Mouse (Mus musculus): ENCODE results near the gene Naga. TPM values are rescaled to one million over a fixed set of nuclear protein-coding genes. Genes with fewer than 3 reads are reported as not detected.

Naga gene
- 82.3 TPM for polyA plus RNA-seq (2017; shearing (Covaris generic))

DNA sequence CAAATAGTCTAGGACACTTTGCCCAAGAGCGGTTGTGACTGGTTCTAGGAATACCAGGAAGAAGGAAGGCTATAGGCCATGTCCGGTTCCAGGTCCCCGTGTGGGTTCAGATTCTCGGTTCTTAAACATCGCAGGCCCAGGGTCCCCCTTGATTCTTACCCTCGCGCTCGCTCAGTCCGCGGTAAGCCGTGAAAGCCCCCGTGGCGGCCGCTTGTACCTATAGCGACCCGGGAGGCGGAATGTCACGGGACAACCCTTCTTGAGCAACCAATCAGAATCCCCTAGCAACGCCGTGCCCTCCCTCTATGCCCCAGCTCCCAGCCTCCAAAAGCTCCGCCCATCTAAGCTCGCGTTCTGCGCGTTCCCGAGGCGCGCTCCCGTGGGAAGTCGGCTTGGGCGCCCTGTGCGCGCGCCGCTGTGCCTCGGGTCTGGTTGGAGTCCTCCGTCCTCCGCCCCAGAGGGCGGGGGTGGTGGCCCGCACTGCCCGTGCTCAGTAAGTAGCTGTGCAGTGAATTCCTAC lies at the start of gene Naga, which contains the start of the genes Pheta2 and Smdt1:
TSS of gene Naga (minus strand) at position 333 of the 520 bp plus-strand sequence.
TSS of gene Pheta2 (plus strand) at position 350 of the 520 bp plus-strand sequence.
TSS of gene Smdt1 (plus strand) at position 367 of the 520 bp plus-strand sequence.

DNA sequence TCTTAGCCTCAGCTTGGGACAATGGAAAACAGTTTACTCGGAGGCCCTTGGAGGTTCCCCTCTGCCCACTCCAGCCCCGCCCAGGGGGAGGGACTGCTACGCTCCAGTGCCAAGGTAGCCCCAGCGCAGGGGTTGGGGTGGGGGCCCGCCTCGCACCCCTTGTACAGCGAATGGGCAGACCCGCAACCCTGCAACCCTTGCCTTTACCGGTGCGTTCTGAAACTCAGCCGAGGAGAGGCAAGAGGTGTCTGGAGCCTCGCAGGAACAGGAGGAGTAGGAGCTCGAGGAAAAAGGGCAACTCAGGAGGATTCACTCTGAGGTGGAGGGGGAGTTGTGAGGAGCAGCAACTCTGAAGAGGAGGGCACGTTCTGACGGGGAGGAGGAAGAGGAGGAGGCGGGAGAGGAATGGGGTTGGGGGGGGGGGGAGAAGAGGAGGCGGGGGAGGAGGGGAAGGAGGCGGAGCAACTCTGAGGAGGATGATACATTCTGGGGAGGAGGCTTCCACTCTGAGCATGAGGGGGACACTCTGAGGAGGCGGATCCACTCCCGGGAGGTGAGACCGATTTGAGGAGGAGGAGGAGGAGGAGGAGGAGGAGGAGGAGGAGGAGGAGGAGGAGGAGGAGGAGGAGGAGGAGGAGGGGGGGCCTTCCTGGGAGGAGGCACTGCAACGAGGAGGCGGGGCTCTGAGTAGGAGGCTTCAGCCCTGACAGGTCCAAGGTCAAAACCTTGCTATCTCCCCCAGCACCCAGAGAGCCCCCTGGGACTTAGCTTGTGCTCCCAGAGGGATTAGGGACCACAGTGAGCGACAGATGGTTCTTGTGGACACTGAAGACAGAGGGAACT lies 41.4 kb upstream of the Naga start, which contains the start of gene Cyp2d22:
TSS of gene Cyp2d22 (minus strand) at position 390 of the 843 bp plus-strand sequence.

DNA sequence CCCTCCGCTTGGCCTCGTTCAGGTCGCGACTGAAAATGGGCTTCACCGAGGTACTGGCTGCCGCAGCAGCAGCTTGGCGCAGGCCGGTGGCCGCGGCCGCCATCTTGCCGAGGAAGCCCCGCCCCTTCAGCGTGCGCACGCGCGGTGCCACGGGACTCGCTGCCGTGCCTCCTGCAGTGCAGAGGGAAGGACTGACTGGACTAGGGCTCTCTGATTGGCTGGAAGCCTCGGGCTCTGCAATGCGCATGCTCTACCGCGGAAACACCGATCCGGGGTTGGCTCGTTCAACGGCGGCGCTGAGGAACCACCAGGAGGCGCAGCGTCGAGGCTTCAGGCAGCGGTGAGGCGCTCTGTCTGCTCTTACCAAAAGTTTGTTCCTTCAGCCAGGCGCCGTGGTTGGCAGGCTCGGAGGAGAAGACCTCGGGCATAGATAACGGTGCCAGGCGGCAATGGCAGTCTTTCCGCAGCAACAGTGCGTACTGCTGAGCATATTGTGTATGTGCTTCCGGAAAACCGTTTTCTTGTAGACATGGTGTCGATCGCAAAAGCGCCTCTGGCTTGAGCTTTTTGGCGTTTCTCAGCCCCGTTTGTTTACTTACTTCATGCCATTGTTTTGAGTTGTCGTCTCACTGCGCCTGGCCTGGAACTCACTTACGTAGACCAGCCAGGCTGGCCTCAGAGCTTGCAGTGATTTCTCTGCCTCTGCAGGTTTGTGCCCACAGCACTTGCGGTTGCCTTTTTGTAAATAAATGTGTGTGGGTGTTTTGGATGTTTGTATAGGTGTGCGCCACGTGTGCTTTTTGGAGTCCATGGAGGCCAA lies 15.6 kb upstream of the Naga start, which contains the start of gene Ndufa6:
TSS of gene Ndufa6 (minus strand) at position 197 of the 820 bp plus-strand sequence.

DNA sequence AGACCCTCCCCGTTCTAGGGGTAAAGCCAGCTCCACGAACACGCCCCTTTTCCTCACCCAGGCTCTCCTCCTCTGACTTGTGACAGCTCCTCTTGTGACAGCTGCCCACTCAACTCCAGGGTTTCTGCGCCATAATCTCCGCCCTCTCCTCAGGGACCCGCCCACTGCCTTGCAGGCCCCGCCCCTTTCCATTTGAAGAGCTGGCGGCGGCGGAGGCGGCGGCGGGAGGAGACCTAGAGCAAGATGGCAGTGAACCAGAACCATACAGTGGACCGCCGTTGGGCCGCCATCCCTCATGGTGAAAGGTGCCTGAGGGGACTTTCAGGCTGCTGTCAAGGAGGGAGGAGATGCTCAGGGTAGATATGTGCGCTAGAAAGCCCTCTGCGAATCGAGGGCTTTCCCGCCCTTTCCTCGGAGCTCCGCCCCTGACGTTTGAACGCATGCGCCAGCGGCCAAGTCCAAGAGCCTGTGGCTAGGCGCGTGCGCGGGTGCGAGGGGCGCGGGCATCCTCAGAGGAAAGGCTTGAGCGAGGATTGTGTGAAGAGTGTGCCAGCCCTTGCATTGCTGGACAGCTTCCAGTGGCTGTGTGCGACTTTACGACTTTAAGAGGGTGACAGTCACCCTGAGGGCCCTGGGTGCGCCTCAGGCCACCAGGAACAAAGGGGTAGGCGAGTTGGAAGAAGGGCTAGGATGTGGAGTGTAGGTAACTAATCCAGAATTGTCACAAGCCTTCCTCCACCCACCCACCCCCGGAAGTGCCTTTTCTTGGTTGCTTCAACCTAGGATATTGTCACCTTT lies 39.8 kb downstream of the Naga start, which contains the start of gene Wbp2nl:
TSS of gene Wbp2nl (plus strand) at position 191 of the 798 bp plus-strand sequence.

Other genes with a start within 250 kb of the Naga start
- gene Ccdc134, start 211.0 kb downstream of the Naga start, polyA plus RNA-seq (2017; shearing (Covaris generic)), result 33.5 TPM
- 167 TPM for gene Srebf2, start 191.7 kb downstream of the Naga start, polyA plus RNA-seq (2017; shearing (Covaris generic))
- not detected for gene Shisa8, start 126.1 kb downstream of the Naga start, polyA plus RNA-seq (2017; shearing (Covaris generic))
- gene Tnfrsf13c, start 114.6 kb downstream of the Naga start, polyA plus RNA-seq (2017; shearing (Covaris generic)), result 3.2 TPM
- 7.6 TPM for gene Cenpm, start 94.2 kb downstream of the Naga start, polyA plus RNA-seq (2017; shearing (Covaris generic))
- gene 1500009C09Rik, start 86.5 kb downstream of the Naga start, polyA plus RNA-seq (2017; shearing (Covaris generic)), result not detected
- not detected for gene Sept3, start 64.0 kb downstream of the Naga start, polyA plus RNA-seq (2017; shearing (Covaris generic))
- not detected for gene Wbp2nl, start 40.0 kb downstream of the Naga start, polyA plus RNA-seq (2017; shearing (Covaris generic))
- 4.5 TPM for gene Pheta2, start within 50 bp of the Naga start, polyA plus RNA-seq (2017; shearing (Covaris generic))
- 197 TPM for gene Smdt1, start within 50 bp of the Naga start, polyA plus RNA-seq (2017; shearing (Covaris generic))
- gene Ndufa6, start 15.4 kb upstream of the Naga start, polyA plus RNA-seq (2017; shearing (Covaris generic)), result 327 TPM
- gene Cyp2d22, start 41.3 kb upstream of the Naga start, polyA plus RNA-seq (2017; shearing (Covaris generic)), result 9.4 TPM
- not detected for gene Cyp2d11, start 55.1 kb upstream of the Naga start, polyA plus RNA-seq (2017; shearing (Covaris generic))
- not detected for gene Cyp2d10, start 68.3 kb upstream of the Naga start, polyA plus RNA-seq (2017; shearing (Covaris generic))
- gene Cyp2d9, start 94.5 kb upstream of the Naga start, polyA plus RNA-seq (2017; shearing (Covaris generic)), result not detected
- not detected for gene Cyp2d12, start 216.1 kb upstream of the Naga start, polyA plus RNA-seq (2017; shearing (Covaris generic))